Mouse (Mus musculus): ENCODE results near the gene Hadh. TPM values are rescaled to one million over a fixed set of nuclear protein-coding genes. Genes with fewer than 3 reads are reported as not detected.

Hadh gene
- 74.1 and 75.7 TPM in 2 replicates for polyA plus RNA-seq (2014; fragmentation: Nextera tagmentation; extraction: Ambion mirVana)

- ATAC-seq (replicated peaks; ENCODE audit: low FRiP score) (peak; percentile 95), DNase-seq (ENCODE audit: low spot score) (peak; percentile 95)
- Histone ChIP-seq H3K9me3 (ENCODE audit: control insufficient read depth, low read length) (no peaks in the 10 kb centered on the region), H3K27ac (ENCODE audit: low read depth, low read length) (no peak within 1 kb of the TSS), H3K4me3 (ENCODE audit: low read depth, low read length) (peak within 1 kb of the TSS; percentile 47), H3K4me2 (ENCODE audit: low read depth, low read length, severe bottlenecking) (peak within 1 kb of the TSS; percentile 72), H3K36me3 (ENCODE audit: control insufficient read depth, insufficient read depth, low read length) (no peaks in the 10 kb centered on the region), H3K4me1 (replicated peaks; ENCODE audit: control insufficient read depth, insufficient read depth, low read length) (no peaks in the 10 kb centered on the region; the same call in 1 of the 2 replicates), H3K27me3 (ENCODE audit: control insufficient read depth, insufficient read depth, low read length) (no peaks in the 10 kb centered on the region), H3K9ac (ENCODE audit: low read length) (peak within 1 kb of the TSS; percentile 54)
- WGBS, result under 1% methylated on average over 53 of the region's 54 CpGs
These were observed at the start of gene Hadh for GRCm38 (mm10) chr3:131271559-131272373. Gene Hadh (minus strand): TSS chr3:131272101.

- no peak overlapping the region for H3K9ac ChIP-seq (ENCODE audit: low read length)
- ATAC-seq (replicated peaks; ENCODE audit: low FRiP score) (no peak), DNase-seq (ENCODE audit: low spot score) (peak; percentile 89)
- H3K27ac ChIP-seq (ENCODE audit: low read depth, low read length), result no peak overlapping the region
- no peak overlapping the region for H3K4me2 ChIP-seq (ENCODE audit: low read depth, low read length, severe bottlenecking)
- H3K4me1 ChIP-seq (replicated peaks; ENCODE audit: control insufficient read depth, insufficient read depth, low read length), result peaks cover 4% of the 10 kb centered on the region; the same call in 1 of the 2 replicates
- H3K36me3 ChIP-seq (ENCODE audit: control insufficient read depth, insufficient read depth, low read length), result no peaks in the 10 kb centered on the region
- no peaks in the 10 kb centered on the region for H3K27me3 ChIP-seq (ENCODE audit: control insufficient read depth, insufficient read depth, low read length)
- WGBS, result 9% methylated on average over 3 of the region's 3 CpGs
- H3K9me3 ChIP-seq (ENCODE audit: control insufficient read depth, low read length), result no peaks in the 10 kb centered on the region
- H3K4me3 ChIP-seq (ENCODE audit: low read depth, low read length), result no peak overlapping the region
These were observed 48.3 kb upstream of the Hadh start for GRCm38 (mm10) chr3:131320184-131320583.

GRCm38 (mm10) chr3:131318211-131318610 is 46.3 kb upstream of the Hadh start:
- WGBS, result 62% methylated on average over 2 of the region's 2 CpGs
- Histone ChIP-seq H3K4me2 (ENCODE audit: low read depth, low read length, severe bottlenecking) (no peak overlapping the region), H3K27me3 (ENCODE audit: control insufficient read depth, insufficient read depth, low read length) (no peaks in the 10 kb centered on the region), H3K27ac (ENCODE audit: low read depth, low read length) (no peak overlapping the region), H3K36me3 (ENCODE audit: control insufficient read depth, insufficient read depth, low read length) (no peaks in the 10 kb centered on the region), H3K9me3 (ENCODE audit: control insufficient read depth, low read length) (no peaks in the 10 kb centered on the region), H3K4me1 (replicated peaks; ENCODE audit: control insufficient read depth, insufficient read depth, low read length) (peaks cover 4% of the 10 kb centered on the region; the same call in 1 of the 2 replicates), H3K4me3 (ENCODE audit: low read depth, low read length) (no peak overlapping the region), H3K9ac (ENCODE audit: low read length) (no peak overlapping the region)
- DNase-seq (ENCODE audit: low spot score) (no peak), ATAC-seq (replicated peaks; ENCODE audit: low FRiP score) (no peak)

GRCm38 (mm10) chr3:131317126-131317525 is 45.2 kb upstream of the Hadh start:
- no peak overlapping the region for H3K4me3 ChIP-seq (ENCODE audit: low read depth, low read length)
- H3K4me2 ChIP-seq (ENCODE audit: low read depth, low read length, severe bottlenecking), result no peak overlapping the region
- WGBS, result 92% methylated on average over 1 of the region's 1 CpGs
- no peak overlapping the region for H3K9ac ChIP-seq (ENCODE audit: low read length)
- no peak overlapping the region for H3K27ac ChIP-seq (ENCODE audit: low read depth, low read length)
- no peak for ATAC-seq (replicated peaks; ENCODE audit: low FRiP score)
- H3K4me1 ChIP-seq (replicated peaks; ENCODE audit: control insufficient read depth, insufficient read depth, low read length), result peaks cover 4% of the 10 kb centered on the region; the same call in 1 of the 2 replicates
- H3K36me3 ChIP-seq (ENCODE audit: control insufficient read depth, insufficient read depth, low read length), result no peaks in the 10 kb centered on the region
- DNase-seq (ENCODE audit: low spot score), result no peak
- no peaks in the 10 kb centered on the region for H3K9me3 ChIP-seq (ENCODE audit: control insufficient read depth, low read length)
- no peaks in the 10 kb centered on the region for H3K27me3 ChIP-seq (ENCODE audit: control insufficient read depth, insufficient read depth, low read length)

GRCm38 (mm10) chr3:131315957-131316510 is 44.1 kb upstream of the Hadh start:
- Histone ChIP-seq H3K4me1 (replicated peaks; ENCODE audit: control insufficient read depth, insufficient read depth, low read length) (peaks cover 4% of the 10 kb centered on the region; the same call in 1 of the 2 replicates), H3K27ac (ENCODE audit: low read depth, low read length) (no peak overlapping the region), H3K36me3 (ENCODE audit: control insufficient read depth, insufficient read depth, low read length) (no peaks in the 10 kb centered on the region), H3K9me3 (ENCODE audit: control insufficient read depth, low read length) (no peaks in the 10 kb centered on the region), H3K9ac (ENCODE audit: low read length) (peak overlapping the region; percentile 12; the same call in 1 of the 2 replicates), H3K4me3 (ENCODE audit: low read depth, low read length) (no peak overlapping the region), H3K27me3 (ENCODE audit: control insufficient read depth, insufficient read depth, low read length) (no peaks in the 10 kb centered on the region), H3K4me2 (ENCODE audit: low read depth, low read length, severe bottlenecking) (no peak overlapping the region)
- 45% methylated on average over 4 of the region's 4 CpGs for WGBS
- ATAC-seq (replicated peaks; ENCODE audit: low FRiP score), result peak; percentile 46; the same call in 1 of the 2 replicates
- DNase-seq (ENCODE audit: low spot score), result no peak

- Histone ChIP-seq H3K36me3 (ENCODE audit: control insufficient read depth, insufficient read depth, low read length) (no peaks in the 10 kb centered on the region), H3K4me2 (ENCODE audit: low read depth, low read length, severe bottlenecking) (no peak overlapping the region), H3K9ac (ENCODE audit: low read length) (no peak overlapping the region), H3K27me3 (ENCODE audit: control insufficient read depth, insufficient read depth, low read length) (no peaks in the 10 kb centered on the region), H3K4me1 (replicated peaks; ENCODE audit: control insufficient read depth, insufficient read depth, low read length) (peaks cover 4% of the 10 kb centered on the region; the same call in 1 of the 2 replicates), H3K4me3 (ENCODE audit: low read depth, low read length) (no peak overlapping the region), H3K9me3 (ENCODE audit: control insufficient read depth, low read length) (no peaks in the 10 kb centered on the region; the same call in 1 of the 2 replicates), H3K27ac (ENCODE audit: low read depth, low read length) (no peak overlapping the region)
- ATAC-seq (replicated peaks; ENCODE audit: low FRiP score) (no peak), DNase-seq (ENCODE audit: low spot score) (no peak)
- 92% methylated on average over 9 of the region's 9 CpGs for WGBS
These were observed 40.4 kb upstream of the Hadh start for GRCm38 (mm10) chr3:131312340-131312739.

GRCm38 (mm10) chr3:131310572-131310971 is 38.7 kb upstream of the Hadh start:
- no peak for ATAC-seq (replicated peaks; ENCODE audit: low FRiP score)
- Histone ChIP-seq H3K27me3 (ENCODE audit: control insufficient read depth, insufficient read depth, low read length) (no peaks in the 10 kb centered on the region), H3K36me3 (ENCODE audit: control insufficient read depth, insufficient read depth, low read length) (no peaks in the 10 kb centered on the region), H3K27ac (ENCODE audit: low read depth, low read length) (no peak overlapping the region), H3K4me2 (ENCODE audit: low read depth, low read length, severe bottlenecking) (no peak overlapping the region), H3K4me3 (ENCODE audit: low read depth, low read length) (no peak overlapping the region), H3K9ac (ENCODE audit: low read length) (no peak overlapping the region), H3K4me1 (replicated peaks; ENCODE audit: control insufficient read depth, insufficient read depth, low read length) (no peaks in the 10 kb centered on the region; the same call in 1 of the 2 replicates), H3K9me3 (ENCODE audit: control insufficient read depth, low read length) (no peaks in the 10 kb centered on the region; the same call in 1 of the 2 replicates)
- DNase-seq (ENCODE audit: low spot score), result no peak
- WGBS, result 90% methylated on average over 4 of the region's 4 CpGs

- H3K36me3 ChIP-seq (ENCODE audit: control insufficient read depth, insufficient read depth, low read length), result no peaks in the 10 kb centered on the region
- no peaks in the 10 kb centered on the region; the same call in 1 of the 2 replicates for H3K9me3 ChIP-seq (ENCODE audit: control insufficient read depth, low read length)
- 89% methylated on average over 3 of the region's 3 CpGs for whole genome bisulfite sequencing
- no peak for ATAC-seq (replicated peaks; ENCODE audit: low FRiP score)
- H3K27me3 ChIP-seq (ENCODE audit: control insufficient read depth, insufficient read depth, low read length), result no peaks in the 10 kb centered on the region; the same call in 1 of the 2 replicates
- DNase-seq (ENCODE audit: low spot score), result no peak
- no peak overlapping the region for H3K4me3 ChIP-seq (ENCODE audit: low read depth, low read length)
- H3K9ac ChIP-seq (ENCODE audit: low read length), result no peak overlapping the region
- no peak overlapping the region for H3K4me2 ChIP-seq (ENCODE audit: low read depth, low read length, severe bottlenecking)
- H3K27ac ChIP-seq (ENCODE audit: low read depth, low read length), result no peak overlapping the region
- H3K4me1 ChIP-seq (replicated peaks; ENCODE audit: control insufficient read depth, insufficient read depth, low read length), result no peaks in the 10 kb centered on the region
These were observed 35.9 kb upstream of the Hadh start for GRCm38 (mm10) chr3:131307811-131308210.

Measured in forebrain, embryonic 11.5 days (tissue).